In genomic region chr13:76415346-76415745, GRCm38 (mm10) we compare ENCODE assay signal across 19 mouse cellular contexts. TPM values are rescaled to one million over a fixed set of nuclear protein-coding genes. Genes with fewer than 3 reads are reported as not detected.
A peak's percentile ranks its signal among the peaks of the same experiment; 100 is the strongest.
DNase-seq lines count a peak whose midpoint lies in the region; ATAC-seq and TF ChIP-seq lines count a peak whose summit lies in the region.
"Had no signal": no experiment of that assay in that cellular context is flagged by ENCODE, and none has a peak within 500 bp of the region (broad histone marks: within the 10 kb centered on the region; RNA-seq: fewer than 3 reads in every experiment).

No protein-coding gene starts in this region.

- no peaks in the 10 kb centered on the region for H3K9me3 ChIP-seq in forebrain, embryonic 14.5 days (replicated peaks; ENCODE audit: control insufficient read depth, low read length)
- H3K9me3 ChIP-seq in forebrain, embryonic 12.5 days = no peaks in the 10 kb centered on the region
- H3K9me3 ChIP-seq: embryonic facial prominence, embryonic 10.5 days; midbrain, embryonic 15.5 days had no signal

- no peak overlapping the region for H3K4me2 ChIP-seq in forebrain, embryonic 14.5 days (ENCODE audit: low read length)
- H3K4me2 ChIP-seq in forebrain, embryonic 12.5 days = no peak overlapping the region
- H3K4me2 ChIP-seq: midbrain, embryonic 15.5 days had no signal

- peak; percentile 36 for DNase-seq in forebrain, embryonic 14.5 days (ENCODE audit: low spot score)
- DNase-seq in layer of hippocampus, adult 2 months (ENCODE audit: low spot score in 2 of 2) = no peak
- no peak for DNase-seq in layer of hippocampus, postnatal 14 days (ENCODE audit: low spot score in 2 of 2)
- peak; percentile 64 for DNase-seq in 416B (ENCODE audit: low read depth)
- no peak for DNase-seq in kidney, adult 8-10 months
- DNase-seq: adrenal gland, adult 8-10 months; cerebellum, adult 2 months; heart, adult 11 months; heart, postnatal 14 days; kidney, postnatal 10 days; layer of hippocampus, adult 9-11 months; lung, postnatal 14 days; thymus, postnatal 4 days had no signal

- peak; percentile 64 for TF ChIP-seq CTCF in layer of hippocampus, adult 2 months (conservative IDR thresholded peaks at IDR 0.05)

- H3K9ac ChIP-seq in forebrain, embryonic 14.5 days (ENCODE audit: low read length) = no peak overlapping the region
- no peak overlapping the region for H3K9ac ChIP-seq in forebrain, embryonic 12.5 days
- H3K9ac ChIP-seq: midbrain, embryonic 15.5 days had no signal

- no peaks in the 10 kb centered on the region for H3K27me3 ChIP-seq in forebrain, embryonic 14.5 days (replicated peaks; ENCODE audit: control insufficient read depth, insufficient read depth, low read length)
- no peaks in the 10 kb centered on the region for H3K27me3 ChIP-seq in forebrain, embryonic 12.5 days
- H3K27me3 ChIP-seq: midbrain, embryonic 15.5 days had no signal

- H3K36me3 ChIP-seq in forebrain, embryonic 14.5 days (ENCODE audit: control insufficient read depth, insufficient read depth, low read length) = no peaks in the 10 kb centered on the region
- H3K36me3 ChIP-seq in forebrain, embryonic 12.5 days (replicated peaks) = no peaks in the 10 kb centered on the region
- H3K36me3 ChIP-seq: embryonic facial prominence, embryonic 10.5 days; midbrain, embryonic 15.5 days had no signal

- no peak for ATAC-seq in forebrain, embryonic 14.5 days
- no peak for ATAC-seq in forebrain, embryonic 12.5 days (ENCODE audit: low FRiP score)
- ATAC-seq in granulocyte monocyte progenitor cell, adult 5-6 weeks (replicated peaks; ENCODE audit: poor library complexity, severe bottlenecking) = 0 out of 2 replicates have a peak, but pooled peaks have one; percentile 25
- ATAC-seq: inflammation-experienced regulatory T-cells, adult 6 months; midbrain, embryonic 15.5 days had no signal

- no peak overlapping the region for H3K4me3 ChIP-seq in forebrain, embryonic 14.5 days (ENCODE audit: low read depth, low read length)
- H3K4me3 ChIP-seq in forebrain, embryonic 12.5 days (replicated peaks) = no peak overlapping the region
- no peak overlapping the region for H3K4me3 ChIP-seq in layer of hippocampus, adult 2 months
- H3K4me3 ChIP-seq: embryonic facial prominence, embryonic 10.5 days; erythroblast, embryonic 14.5 days; midbrain, embryonic 15.5 days had no signal

- H3K4me1 ChIP-seq in forebrain, embryonic 14.5 days (ENCODE audit: control insufficient read depth, insufficient read depth, low read length) = no peaks in the 10 kb centered on the region
- no peaks in the 10 kb centered on the region for H3K4me1 ChIP-seq in forebrain, embryonic 12.5 days
- H3K4me1 ChIP-seq: embryonic facial prominence, embryonic 10.5 days; midbrain, embryonic 15.5 days had no signal

- no peak overlapping the region for H3K27ac ChIP-seq in forebrain, embryonic 14.5 days (ENCODE audit: low read depth, low read length)
- H3K27ac ChIP-seq in forebrain, embryonic 12.5 days = no peak overlapping the region
- H3K27ac ChIP-seq in layer of hippocampus, adult 2 months = no peak overlapping the region
- H3K27ac ChIP-seq: embryonic facial prominence, embryonic 10.5 days; midbrain, embryonic 15.5 days had no signal

RNA-seq across cellular contexts. Expression of gene Mctp1, which starts 31.0 kb away (rescaled TPM):
- polyA plus RNA-seq in forebrain, embryonic 14.5 days (2014; fragmentation: Nextera tagmentation; extraction: Ambion mirVana) = 4.0 and 4.8 TPM in 2 replicates
- polyA plus RNA-seq in forebrain, embryonic 12.5 days (2016; fragmentation: Nextera tagmentation; extraction: Ambion mirVana) = 5.4 and 5.6 TPM in 2 replicates
- 10 to 100 TPM; 56.1 to 62.0 TPM for total RNA-seq in layer of hippocampus, adult 2 months (2021)
- total RNA-seq in layer of hippocampus, postnatal 14 days (2021) = 10 to 100 TPM; 58.0 to 59.7 TPM
- 42.4 and 50.0 TPM in 2 replicates for total RNA-seq in granulocyte monocyte progenitor cell, adult 5-6 weeks (2014; fragmentation: Nextera tagmentation)
- 70.2 and 82.8 TPM in 2 replicates for total RNA-seq in granulocyte monocyte progenitor cell, adult 5-6 weeks (2017)
- polyA plus RNA-seq: erythroblast, embryonic 14.5 days had no signal

Comparison
In these comparisons a context has a peak if more than half of its experiments do, and no peak if none do; other contexts are left out.
1. DNase-seq: peak in forebrain, embryonic 14.5 days (single experiment) and 416B (single experiment); none in layer of hippocampus, adult 2 months (0 of 2), layer of hippocampus, postnatal 14 days (0 of 2) and kidney, adult 8-10 months (0 of 2).